Mouse (Mus musculus) hindbrain, embryonic 16.5 days (tissue): ENCODE data around the gene Ear1. TPM values are rescaled to one million over a fixed set of nuclear protein-coding genes. Genes with fewer than 3 reads are reported as not detected.
A peak's percentile ranks its signal among the peaks of the same experiment; 100 is the strongest.
"Not testable (repeated sequence)": the region's sequence is repeated elsewhere in the genome, so short reads cannot be mapped to it uniquely, and the experiment has no call there.

ENCODE experiments used
- ATAC-seq: fragments of 200-750 bp; cut with Nextera tagmentation; 2 replicates; pipeline ENCODE4 v1.8.0; 2017; ENCODE audit warnings: moderate TSS enrichment, moderate library complexity
- H3K27ac ChIP-seq: fragments of 300-500 bp; sonication (generic); 2 replicates; pipeline ENCODE4 v1.5.1; 2014; ENCODE audit warnings: low read depth, mild to moderate bottlenecking, control low read depth, low read length, moderate library complexity
- H3K27me3 ChIP-seq: fragments of 300-500 bp; sonication (generic); replicated peaks from 2 replicates; pipeline ENCODE4 v1.6.1; 2014; ENCODE audit warnings: low read length; ENCODE audit not compliant: control insufficient read depth, insufficient read depth
- H3K36me3 ChIP-seq: fragments of 300-500 bp; sonication (generic); 2 replicates; pipeline ENCODE4 v1.6.1; 2014; ENCODE audit warnings: mild to moderate bottlenecking, low read length, moderate library complexity, mixed read lengths; ENCODE audit not compliant: control insufficient read depth, insufficient read depth
- H3K4me1 ChIP-seq: fragments of 300-500 bp; sonication (generic); 2 replicates; pipeline ENCODE4 v1.6.1; 2014; ENCODE audit warnings: low read depth, low read length; ENCODE audit not compliant: control insufficient read depth, insufficient read depth
- H3K4me2 ChIP-seq: fragments of 300-500 bp; sonication (generic); 2 replicates; pipeline ENCODE4 v1.6.1; 2014; ENCODE audit warnings: mild to moderate bottlenecking, low read length, control low read depth, moderate library complexity
- H3K4me3 ChIP-seq: fragments of 300-500 bp; sonication (generic); 2 replicates; pipeline ENCODE4 v1.5.1; 2014; ENCODE audit warnings: mild to moderate bottlenecking, low read length, control low read depth, moderate library complexity
- H3K9ac ChIP-seq: fragments of 300-500 bp; sonication (generic); 2 replicates; pipeline ENCODE4 v1.6.1; 2014; ENCODE audit warnings: low read depth, mild to moderate bottlenecking, control low read depth, low read length, moderate library complexity
- H3K9me3 ChIP-seq: fragments of 300-500 bp; sonication (generic); 2 replicates; pipeline ENCODE4 v1.6.1; 2014; ENCODE audit warnings: mild to moderate bottlenecking, low read length, moderate library complexity; ENCODE audit not compliant: control insufficient read depth
- WGBS: fragments of 180-500 bp; shearing (Covaris S2); extraction: QIAGEN DNeasy Blood & Tissue Kit; methylation state at CpG from one replicate; pipeline ENCODE4 v1.1.7; 2014; 5-methylcytosine and 5-hydroxymethylcytosine counted together
- polyA plus RNA-seq: library from polyadenylated mRNA; unstranded; fragments of >200 nt; fragmentation: Nextera tagmentation; extraction: Ambion mirVana; gene quantifications from 2 replicates; pipeline ENCODE4 v1.2.1, GENCODE M21; 2015

Ear1 gene
- polyA plus RNA-seq = not detected in 2 replicates

DNA sequence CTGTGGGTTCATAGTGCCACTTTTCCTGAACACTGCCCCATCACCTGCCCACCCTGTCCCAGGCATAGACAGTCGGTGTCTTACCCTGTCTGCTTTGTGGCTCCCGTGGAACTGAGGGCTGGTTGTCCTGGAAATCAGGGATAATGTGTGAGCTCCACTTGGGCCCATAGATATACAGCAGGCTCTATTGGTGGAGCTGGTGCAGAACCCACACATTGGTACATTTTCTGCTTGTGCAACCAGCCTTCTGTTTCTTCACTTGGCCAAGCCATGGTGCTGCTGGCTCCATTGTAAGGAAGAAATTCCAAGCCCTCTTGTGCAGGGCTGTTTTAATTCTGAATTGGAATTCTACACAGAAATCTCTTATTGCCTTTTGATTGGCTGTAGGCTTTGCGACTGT lies at the start of gene Ear1:
Gene Ear1 (minus strand): TSS at position 101 of the 400 bp plus-strand sequence.
- H3K4me3 ChIP-seq, H3K9me3 ChIP-seq, H3K4me1 ChIP-seq, H3K36me3 ChIP-seq, ATAC-seq, H3K27ac ChIP-seq, H3K4me2 ChIP-seq, H3K9ac ChIP-seq, H3K27me3 ChIP-seq: not testable (repeated sequence)
- WGBS = 75% methylated on average over 2 of the region's 3 CpGs

DNA sequence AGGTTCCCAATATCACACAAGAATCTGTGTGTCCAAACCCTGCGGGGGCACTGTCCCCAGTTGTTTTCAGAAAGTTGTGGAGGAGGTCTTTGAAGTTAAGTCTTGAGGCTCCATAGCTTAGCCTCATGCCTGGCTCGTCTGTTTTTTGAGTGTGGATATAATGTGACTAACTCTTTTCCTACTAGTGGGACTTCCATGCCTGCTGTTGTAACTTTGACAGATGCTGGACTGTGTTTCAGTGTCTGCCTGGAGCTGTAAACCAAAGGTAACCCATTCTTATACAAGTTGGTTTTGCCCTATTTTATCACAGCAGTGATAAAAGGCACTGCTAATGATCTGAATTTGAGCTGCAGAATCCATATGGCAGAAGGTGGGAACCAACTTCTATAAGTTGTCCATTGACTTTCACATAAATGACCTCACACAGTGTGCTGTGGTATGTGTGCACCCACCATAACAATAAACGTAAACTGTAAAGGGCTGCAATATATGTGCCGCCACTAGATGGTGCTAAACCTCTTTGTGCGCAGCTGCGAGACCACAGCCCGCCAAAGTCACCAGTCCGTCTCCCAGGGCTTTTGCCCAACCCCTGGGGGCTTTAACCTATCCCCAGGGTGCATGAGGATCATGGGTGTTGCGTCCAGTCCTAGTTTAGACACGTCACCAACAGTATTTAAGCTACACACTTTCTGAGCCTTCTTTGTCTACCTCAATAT lies 49.5 kb upstream of the Ear1 start, which contains the start of gene Gm8113:
Gene Gm8113 (plus strand): TSS at position 703 of the 716 bp plus-strand sequence.
- H3K27ac ChIP-seq = peak within 1 kb of the TSS; percentile 62
- H3K36me3 ChIP-seq, H3K27me3 ChIP-seq, H3K9me3 ChIP-seq, H3K4me1 ChIP-seq: not testable (repeated sequence)
- peak within 1 kb of the TSS; percentile 51 for H3K9ac ChIP-seq
- peak within 1 kb of the TSS; percentile 55 for H3K4me2 ChIP-seq
- peak; percentile 99 for ATAC-seq
- H3K4me3 ChIP-seq = peak within 1 kb of the TSS; percentile 44
- whole genome bisulfite sequencing = 9% methylated on average over 10 of the region's 10 CpGs

DNA sequence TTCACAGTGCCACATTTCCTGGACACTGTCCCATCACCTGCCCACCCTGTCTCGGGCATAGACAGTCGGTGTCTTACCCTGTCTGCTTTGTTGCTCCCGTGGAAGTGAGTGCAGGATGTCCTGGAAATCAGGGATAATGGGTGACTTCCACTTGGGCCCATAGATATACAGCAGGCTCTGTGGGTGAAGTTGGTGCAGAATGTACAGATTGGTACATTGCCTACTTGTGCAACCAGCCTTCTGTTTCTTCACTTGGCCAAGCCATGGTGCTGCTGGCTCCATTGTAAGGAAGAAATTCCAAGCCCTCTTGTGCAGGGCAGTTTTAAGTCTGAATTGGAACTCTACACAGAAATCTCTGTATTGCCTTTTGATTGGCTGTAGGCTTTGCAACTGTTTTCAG lies 48.1 kb upstream of the Ear1 start, which contains the start of gene Ear10:
Gene Ear10 (minus strand): TSS at position 101 of the 400 bp plus-strand sequence.
- H3K4me3 ChIP-seq, ATAC-seq, H3K4me1 ChIP-seq, H3K27me3 ChIP-seq, H3K4me2 ChIP-seq, H3K9ac ChIP-seq, H3K27ac ChIP-seq, H3K36me3 ChIP-seq, H3K9me3 ChIP-seq: not testable (repeated sequence)
- WGBS = 93% methylated on average over 3 of the region's 3 CpGs

DNA sequence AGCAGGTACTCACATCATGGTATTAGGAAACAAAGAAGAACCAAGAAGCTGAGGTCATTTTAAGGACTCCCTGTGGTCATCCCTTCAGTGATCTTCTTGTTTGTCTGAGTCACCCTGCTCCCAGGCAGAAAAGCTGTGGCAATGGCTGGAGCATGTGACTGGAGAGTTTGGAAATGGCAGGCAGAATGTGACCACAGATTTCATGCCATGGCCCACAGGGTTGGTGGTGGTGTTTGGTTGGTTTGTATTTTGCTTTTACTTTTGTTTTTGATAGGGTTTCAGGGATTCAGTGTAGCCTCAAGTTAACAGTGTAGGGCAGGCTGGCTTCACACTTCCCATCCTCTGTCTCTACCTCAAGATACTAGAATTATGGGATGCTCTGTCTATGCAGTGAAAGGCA lies 42.9 kb upstream of the Ear1 start:
- ATAC-seq, H3K9ac ChIP-seq, H3K36me3 ChIP-seq, H3K27me3 ChIP-seq, H3K4me3 ChIP-seq, H3K9me3 ChIP-seq, H3K27ac ChIP-seq, H3K4me2 ChIP-seq, H3K4me1 ChIP-seq: not testable (repeated sequence)

DNA sequence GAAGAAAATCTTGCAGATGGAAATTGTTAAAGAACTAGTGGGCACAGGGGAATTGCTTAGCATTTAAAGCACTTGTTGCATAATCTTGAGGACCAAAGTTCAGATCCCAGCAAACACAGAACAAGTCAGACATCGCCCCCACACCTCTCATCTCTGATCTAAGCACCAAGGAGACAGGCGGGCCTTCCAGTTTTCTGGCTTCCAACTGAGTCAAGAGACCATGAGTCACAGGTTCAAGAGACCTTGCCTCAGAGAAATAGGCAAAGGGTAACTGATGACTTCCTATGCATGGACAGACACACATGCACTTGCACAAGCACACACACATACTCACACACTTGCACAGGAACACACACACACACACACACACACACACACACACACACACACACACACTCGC lies 23.3 kb upstream of the Ear1 start:
- not testable (repeated sequence) for ATAC-seq, H3K27ac ChIP-seq, H3K4me3 ChIP-seq, H3K4me2 ChIP-seq, H3K27me3 ChIP-seq, H3K9me3 ChIP-seq, H3K9ac ChIP-seq, H3K4me1 ChIP-seq, H3K36me3 ChIP-seq
- 83% methylated on average over 3 of the region's 3 CpGs for WGBS

DNA sequence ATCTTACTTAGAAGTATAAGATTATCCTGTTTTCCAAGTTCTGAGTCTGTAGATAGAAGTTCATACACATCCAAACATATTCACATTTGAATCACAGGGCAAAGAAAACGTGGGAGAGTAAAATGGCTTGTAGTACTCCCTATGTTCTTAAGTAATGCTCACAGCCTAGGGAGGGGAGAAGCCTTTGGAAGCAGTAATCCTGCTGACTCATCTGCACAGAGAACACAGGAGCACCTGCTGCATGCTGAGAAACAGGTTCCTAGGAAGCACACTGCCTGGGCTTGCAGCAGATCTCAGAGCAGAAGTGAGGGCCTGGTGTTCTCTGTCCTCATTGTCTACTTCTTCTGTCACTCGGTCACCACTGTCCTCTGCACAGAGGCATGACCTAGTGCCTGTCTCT lies 20.0 kb upstream of the Ear1 start:
- not testable (repeated sequence) for H3K27me3 ChIP-seq, H3K9me3 ChIP-seq, H3K9ac ChIP-seq, H3K4me1 ChIP-seq, H3K36me3 ChIP-seq, ATAC-seq, H3K27ac ChIP-seq, H3K4me3 ChIP-seq, H3K4me2 ChIP-seq
- 50% methylated on average over 1 of the region's 2 CpGs for WGBS

DNA sequence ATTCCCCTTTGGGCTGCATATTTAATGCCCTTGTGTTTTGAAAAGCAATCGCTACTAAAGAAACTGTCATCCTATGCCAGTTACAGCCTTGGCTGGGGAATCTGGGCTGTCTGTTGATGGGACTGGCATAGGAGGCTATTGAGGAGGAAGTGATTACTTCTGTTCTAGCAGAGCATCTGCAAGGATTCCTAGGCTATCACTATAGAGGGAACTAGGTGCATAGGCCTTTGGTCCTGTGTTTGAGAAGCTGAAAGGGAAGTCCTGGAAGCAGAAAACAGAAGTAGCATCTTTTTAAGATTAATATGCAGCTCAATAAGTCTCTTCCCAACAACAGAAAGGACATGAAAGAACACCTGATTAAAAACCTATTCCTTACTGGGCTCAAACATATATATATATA lies 16.0 kb upstream of the Ear1 start:
- H3K36me3 ChIP-seq, H3K9ac ChIP-seq, H3K4me2 ChIP-seq, ATAC-seq, H3K4me3 ChIP-seq, H3K27ac ChIP-seq, H3K27me3 ChIP-seq, H3K4me1 ChIP-seq, H3K9me3 ChIP-seq: not testable (repeated sequence)
- 83% methylated on average over 1 of the region's 1 CpGs for WGBS

DNA sequence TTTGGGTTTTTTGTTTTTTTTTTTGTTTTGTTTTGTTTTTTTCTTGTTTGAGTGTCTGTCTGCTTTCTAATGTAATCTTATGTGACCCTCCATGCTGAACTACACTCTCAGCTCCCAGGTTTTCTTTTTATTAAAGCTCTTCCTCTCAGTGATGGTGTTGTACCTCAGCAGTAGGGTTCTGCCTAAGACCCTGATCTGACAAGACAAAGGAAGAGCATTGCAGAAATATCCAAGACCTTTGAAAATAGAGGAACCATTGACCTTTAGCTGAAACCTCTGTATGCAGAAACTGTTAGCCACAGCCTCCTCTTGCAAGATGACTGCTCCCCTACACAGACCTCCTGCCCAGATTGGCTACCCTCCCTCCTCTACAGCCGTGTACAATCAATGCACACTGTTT lies 10.9 kb upstream of the Ear1 start:
- ATAC-seq, H3K27me3 ChIP-seq, H3K36me3 ChIP-seq, H3K9ac ChIP-seq, H3K27ac ChIP-seq, H3K4me1 ChIP-seq, H3K4me2 ChIP-seq, H3K9me3 ChIP-seq, H3K4me3 ChIP-seq: not testable (repeated sequence)
- WGBS = 85% methylated on average over 1 of the region's 1 CpGs

DNA sequence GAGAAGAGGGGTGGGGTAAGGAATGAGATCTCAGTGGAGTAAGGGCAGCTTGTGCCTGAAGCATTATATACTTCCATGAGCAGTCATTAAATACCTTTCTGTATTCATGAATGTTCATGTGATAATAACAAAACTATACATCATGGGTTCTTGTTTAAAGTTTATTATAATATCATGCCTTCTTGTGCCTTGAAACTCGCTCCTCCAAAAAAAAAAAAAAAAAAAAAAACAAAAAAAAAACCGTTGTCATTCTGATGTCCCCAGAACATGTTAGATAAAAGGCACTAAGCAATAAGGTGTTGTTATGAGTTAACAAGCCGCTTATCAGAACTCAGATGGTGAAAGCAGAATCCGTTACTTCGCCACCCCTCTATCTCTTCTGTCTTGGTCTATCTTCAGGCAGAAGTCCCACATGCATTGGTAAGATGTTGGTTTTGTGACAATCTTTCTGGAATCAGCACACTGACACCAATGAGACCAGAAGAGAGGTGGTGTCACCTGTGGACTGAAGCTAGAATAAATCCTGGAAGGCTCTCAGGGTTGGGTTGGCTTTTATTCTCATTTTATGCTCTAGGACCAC lies 4.7 kb upstream of the Ear1 start:
- ATAC-seq, H3K4me3 ChIP-seq, H3K27ac ChIP-seq, H3K4me2 ChIP-seq, H3K9ac ChIP-seq, H3K27me3 ChIP-seq, H3K36me3 ChIP-seq, H3K4me1 ChIP-seq, H3K9me3 ChIP-seq: not testable (repeated sequence)
- WGBS = 91% methylated on average over 5 of the region's 5 CpGs
